Mouse (Mus musculus) C3H10T1/2 (cell line): Measurements from ENCODE around the gene Rad51b. TPM values are rescaled to one million over a fixed set of nuclear protein-coding genes. Genes with fewer than 3 reads are reported as not detected.

Source experiments
- polyA plus RNA-seq, 2 experiments: library from polyadenylated mRNA; unstranded; fragments of >200 nt; fragmentation: generic; extraction: Trizol; gene quantifications; one replicate each; pipeline ENCODE4 v1.2.1; 2012; ENCODE audit warnings: missing spikeins in 2 of 2

The Rad51b gene
- 1 to 10 TPM; 1.2 to 5.1 TPM for polyA plus RNA-seq

GRCm38 (mm10) chr12:79297121-79297576 lies at the start of gene Rad51b:
Gene Rad51b (plus strand): TSS chr12:79297282.

GRCm38 (mm10) chr12:79296126-79296816 lies 811 bp upstream of the Rad51b start, which contains the start of gene Zfyve26:
Gene Zfyve26 (minus strand): TSS chr12:79296304.

Other genes starting within 250 kb of the Rad51b start
- 1 to 10 TPM in 1 of 2 experiments, under 1 TPM in 1; 0.34 to 5.4 TPM for gene Pigh, start 207.6 kb upstream of the Rad51b start, polyA plus RNA-seq
- gene Arg2, start 166.5 kb upstream of the Rad51b start, polyA plus RNA-seq: under 1 TPM; 0.04 to 0.07 TPM
- 10 to 100 TPM; 16.7 to 73.9 TPM for gene Vti1b, start 124.6 kb upstream of the Rad51b start, polyA plus RNA-seq
- gene Rdh11, start 105.0 kb upstream of the Rad51b start, polyA plus RNA-seq: 10 to 100 TPM in 1 of 2 experiments, 1 to 10 TPM in 1; 9.9 to 19.2 TPM
- gene Rdh12, start 88.4 kb upstream of the Rad51b start, polyA plus RNA-seq: 1 to 10 TPM in 1 of 2 experiments, under 1 TPM in 1; 0.55 to 2.1 TPM
- gene Zfyve26, start 978 bp upstream of the Rad51b start, polyA plus RNA-seq: 10 to 100 TPM in 1 of 2 experiments, 1 to 10 TPM in 1; 3.4 to 13.5 TPM